Mouse (Mus musculus) heart, adult 18-20 months (tissue): ENCODE data around the gene Sde2. TPM values are rescaled to one million over a fixed set of nuclear protein-coding genes. Genes with fewer than 3 reads are reported as not detected.

Experiments
- DNase-seq, 2 experiments: peaks; one replicate each; pipeline ENCODE4 v3.0.0; 2021 to 2022; ENCODE audit warnings: mixed read lengths in 1 of 2
- long read RNA-seq, 2 experiments: library from polyadenylated mRNA; stranded (forward); transcript quantifications; one replicate each; pipeline ENCODE4 v2.0.0; 2021
- total RNA-seq, 2 experiments: library from RNA; stranded (reverse); gene quantifications; 2 replicates each; pipeline ENCODE4 v1.2.3; 2021

The Sde2 gene
- total RNA-seq: 10 to 100 TPM; 10.1 to 11.4 TPM
- long read RNA-seq, experiment 1, transcript Sde2-201 (7 exons, 3,213 nt): major isoform, 18 of 19 reads
- long read RNA-seq, experiment 1, partial matches to known transcripts: 0 of 19 reads
- long read RNA-seq, experiment 1, other reads (novel, unspliced or antisense): 0 of 19 reads
- long read RNA-seq, experiment 2, transcript Sde2-201 (7 exons, 3,213 nt): major isoform, 9 of 10 reads
- long read RNA-seq, experiment 2, partial matches to known transcripts: 1 of 10 reads
- long read RNA-seq, experiment 2, other reads (novel, unspliced or antisense): 0 of 10 reads

- peak; percentile 100 for DNase-seq
Observed at GRCm38 (mm10) chr1:180850316-180851270, at the start of gene Sde2. Gene Sde2 (plus strand): TSS chr1:180851127.

GRCm38 (mm10) chr1:180801466-180801994 is 49.4 kb upstream of the Sde2 start:
- DNase-seq: no peak

GRCm38 (mm10) chr1:180803881-180804280 is 47.0 kb upstream of the Sde2 start:
- no peak for DNase-seq

- no peak for DNase-seq
Observed at GRCm38 (mm10) chr1:180808831-180809230, 42.1 kb upstream of the Sde2 start.

- DNase-seq: no peak
Observed at GRCm38 (mm10) chr1:180810976-180811375, 40.0 kb upstream of the Sde2 start.

- peak; percentile 25 to 50 for DNase-seq
Observed at GRCm38 (mm10) chr1:180811596-180812462, 39.1 kb upstream of the Sde2 start.

GRCm38 (mm10) chr1:180812463-180813408 is 38.2 kb upstream of the Sde2 start:
- peak; percentile 72 to 82 for DNase-seq

GRCm38 (mm10) chr1:180813409-180813884 is 37.5 kb upstream of the Sde2 start:
- peak; percentile 97 for DNase-seq

- peak; percentile 93 for DNase-seq
Observed at GRCm38 (mm10) chr1:180813885-180814740, 36.8 kb upstream of the Sde2 start, which contains the start of gene H3f3a. Gene H3f3a (minus strand): TSS chr1:180813943.

- DNase-seq: no peak
Observed at GRCm38 (mm10) chr1:180815371-180816024, 35.4 kb upstream of the Sde2 start.

GRCm38 (mm10) chr1:180818000-180818399 is 32.9 kb upstream of the Sde2 start:
- no peak for DNase-seq

- no peak for DNase-seq
Observed at GRCm38 (mm10) chr1:180821101-180821500, 29.8 kb upstream of the Sde2 start.

- no peak for DNase-seq
Observed at GRCm38 (mm10) chr1:180822276-180822675, 28.7 kb upstream of the Sde2 start.

- no peak for DNase-seq
Observed at GRCm38 (mm10) chr1:180823716-180824115, 27.2 kb upstream of the Sde2 start.

GRCm38 (mm10) chr1:180824721-180825120 is 26.2 kb upstream of the Sde2 start:
- peak; percentile 68 to 73 for DNase-seq

GRCm38 (mm10) chr1:180826634-180827033 is 24.3 kb upstream of the Sde2 start:
- no peak for DNase-seq

- DNase-seq: peak in 1 of 2 experiments; percentile 63
Observed at GRCm38 (mm10) chr1:180829775-180830174, 21.2 kb upstream of the Sde2 start.

GRCm38 (mm10) chr1:180830175-180830574 is 20.8 kb upstream of the Sde2 start:
- no peak for DNase-seq
